Comparison of ENCODE assay signal across 24 mouse cellular contexts in genomic region chr17:67702941-67703340, GRCm38 (mm10). TPM values are rescaled to one million over a fixed set of nuclear protein-coding genes. Genes with fewer than 3 reads are reported as not detected.
DNase-seq lines count a peak whose midpoint lies in the region; ATAC-seq and TF ChIP-seq lines count a peak whose summit lies in the region.
"Had no signal": no experiment of that assay in that cellular context is flagged by ENCODE, and none has a peak within 500 bp of the region (broad histone marks: within the 10 kb centered on the region; RNA-seq: fewer than 3 reads in every experiment).

No protein-coding gene starts in this region.

- H3K9ac ChIP-seq in hindbrain, embryonic 12.5 days: no peak overlapping the region
- H3K9ac ChIP-seq in midbrain, embryonic 14.5 days (replicated peaks; ENCODE audit: low read length): no peak overlapping the region
- H3K9ac ChIP-seq in neural tube, embryonic 12.5 days: no peak overlapping the region
- H3K9ac ChIP-seq: embryonic facial prominence, embryonic 12.5 days; forebrain, embryonic 13.5 days; forebrain, embryonic 15.5 days; forebrain, postnatal 0 days had no signal

- no peak for TF ChIP-seq POLR2A in cerebellum, adult 2 months (IDR thresholded peaks at IDR 0.05; ENCODE audit: borderline replicate concordance, insufficient read depth, low read length)

- DNase-seq in cerebellum, adult 2 months: peak; percentile 13 to 37
- no peak for DNase-seq in cerebellum, adult 9-11 months
- no peak for DNase-seq in hindbrain, embryonic 10.5 days (ENCODE audit: low spot score)
- no peak for DNase-seq in midbrain, embryonic 10.5 days (ENCODE audit: low spot score)
- DNase-seq in midbrain, embryonic 14.5 days: no peak
- no peak for DNase-seq in neural tube, embryonic 10.5 days (ENCODE audit: extremely low spot score, low spot score)
- DNase-seq: adrenal gland, adult 8-10 months; adrenal gland, postnatal 14 days; adrenal gland, postnatal 36 days; B cell, adult 2 months; cerebellum, adult 18-20 months; cerebellum, adult 9-10 months; forebrain, postnatal 0 days had no signal

- no peak for TF ChIP-seq CTCF in cerebellum, adult 2 months (IDR thresholded peaks at IDR 0.05; ENCODE audit: borderline replicate concordance, insufficient read depth, low read depth, low read length)

- no peak for ATAC-seq in hindbrain, embryonic 12.5 days (ENCODE audit: low FRiP score)
- no peak for ATAC-seq in midbrain, embryonic 14.5 days (ENCODE audit: low FRiP score, low TSS enrichment)
- ATAC-seq in neural tube, embryonic 12.5 days (ENCODE audit: low FRiP score, low read depth): no peak
- ATAC-seq: activated CD4-positive, CD25-positive, alpha-beta regulatory T cell, adult 4 months; CD4-positive, CD25-positive, alpha-beta regulatory T cell, adult 4 months; forebrain, embryonic 13.5 days; forebrain, embryonic 15.5 days; forebrain, postnatal 0 days; Patski had no signal

- no peaks in the 10 kb centered on the region for H3K9me3 ChIP-seq in hindbrain, embryonic 10.5 days
- no peaks in the 10 kb centered on the region for H3K9me3 ChIP-seq in hindbrain, embryonic 12.5 days (replicated peaks)
- no peaks in the 10 kb centered on the region for H3K9me3 ChIP-seq in midbrain, embryonic 10.5 days (replicated peaks)
- no peaks in the 10 kb centered on the region for H3K9me3 ChIP-seq in midbrain, embryonic 14.5 days (ENCODE audit: control insufficient read depth, low read length)
- H3K9me3 ChIP-seq in neural tube, embryonic 12.5 days: no peaks in the 10 kb centered on the region
- H3K9me3 ChIP-seq: embryonic facial prominence, embryonic 10.5 days; embryonic facial prominence, embryonic 12.5 days; forebrain, embryonic 13.5 days; forebrain, embryonic 15.5 days had no signal

- H3K4me3 ChIP-seq in cerebellum, adult 2 months (replicated peaks; ENCODE audit: insufficient read depth, low read depth, low read length): no peak overlapping the region
- H3K4me3 ChIP-seq in hindbrain, embryonic 10.5 days: no peak overlapping the region
- H3K4me3 ChIP-seq in hindbrain, embryonic 12.5 days: no peak overlapping the region
- no peak overlapping the region for H3K4me3 ChIP-seq in midbrain, embryonic 10.5 days
- H3K4me3 ChIP-seq in midbrain, embryonic 14.5 days (replicated peaks; ENCODE audit: low read depth, low read length): no peak overlapping the region
- H3K4me3 ChIP-seq in neural tube, embryonic 12.5 days: no peak overlapping the region
- H3K4me3 ChIP-seq: embryonic facial prominence, embryonic 10.5 days; embryonic facial prominence, embryonic 12.5 days; forebrain, embryonic 13.5 days; forebrain, embryonic 15.5 days had no signal

- no peak overlapping the region for H3K4me2 ChIP-seq in hindbrain, embryonic 12.5 days (replicated peaks)
- no peak overlapping the region for H3K4me2 ChIP-seq in midbrain, embryonic 14.5 days (ENCODE audit: low read length)
- H3K4me2 ChIP-seq in neural tube, embryonic 12.5 days (replicated peaks): no peak overlapping the region
- H3K4me2 ChIP-seq: embryonic facial prominence, embryonic 12.5 days; forebrain, embryonic 13.5 days; forebrain, embryonic 15.5 days had no signal

- no peaks in the 10 kb centered on the region; the same call in 1 of the 2 replicates for H3K4me1 ChIP-seq in cerebellum, adult 2 months (ENCODE audit: control insufficient read depth, insufficient read depth, low read length)
- H3K4me1 ChIP-seq in hindbrain, embryonic 10.5 days (replicated peaks): peaks cover 71% of the 10 kb centered on the region
- H3K4me1 ChIP-seq in hindbrain, embryonic 12.5 days: peaks cover 56% of the 10 kb centered on the region
- H3K4me1 ChIP-seq in midbrain, embryonic 10.5 days: peaks cover 57% of the 10 kb centered on the region
- H3K4me1 ChIP-seq in midbrain, embryonic 14.5 days (ENCODE audit: control insufficient read depth, insufficient read depth, low read length): peaks cover 15% of the 10 kb centered on the region
- peaks cover 58% of the 10 kb centered on the region for H3K4me1 ChIP-seq in neural tube, embryonic 12.5 days

- WGBS in cerebellum, adult 2 months: 12% methylated on average over 3 of the region's 3 CpGs
- 54% methylated on average over 3 of the region's 3 CpGs for WGBS in hindbrain, embryonic 10.5 days
- 33% methylated on average over 3 of the region's 3 CpGs for WGBS in hindbrain, embryonic 12.5 days
- WGBS in midbrain, embryonic 10.5 days: 67% methylated on average over 3 of the region's 3 CpGs
- 61% methylated on average over 3 of the region's 3 CpGs for WGBS in midbrain, embryonic 14.5 days
- 15% methylated on average over 3 of the region's 3 CpGs for WGBS in neural tube, embryonic 12.5 days

- H3K27me3 ChIP-seq in cerebellum, adult 2 months (ENCODE audit: control insufficient read depth, insufficient read depth, low read length): no peaks in the 10 kb centered on the region; the same call in 1 of the 2 replicates
- H3K27me3 ChIP-seq in hindbrain, embryonic 10.5 days (ENCODE audit: insufficient read depth, poor library complexity, severe bottlenecking): no peaks in the 10 kb centered on the region
- no peaks in the 10 kb centered on the region for H3K27me3 ChIP-seq in hindbrain, embryonic 12.5 days
- H3K27me3 ChIP-seq in midbrain, embryonic 10.5 days (ENCODE audit: low read depth, poor library complexity, severe bottlenecking): no peaks in the 10 kb centered on the region
- H3K27me3 ChIP-seq in midbrain, embryonic 14.5 days (ENCODE audit: control insufficient read depth, insufficient read depth, low read length): no peaks in the 10 kb centered on the region
- H3K27me3 ChIP-seq in neural tube, embryonic 12.5 days (replicated peaks): no peaks in the 10 kb centered on the region
- H3K27me3 ChIP-seq: CH12.LX; embryonic facial prominence, embryonic 12.5 days; forebrain, embryonic 13.5 days; forebrain, embryonic 15.5 days had no signal

- H3K36me3 ChIP-seq in hindbrain, embryonic 10.5 days: peaks cover 13% of the 10 kb centered on the region
- H3K36me3 ChIP-seq in hindbrain, embryonic 12.5 days: no peaks in the 10 kb centered on the region
- peaks cover 22% of the 10 kb centered on the region for H3K36me3 ChIP-seq in midbrain, embryonic 10.5 days
- H3K36me3 ChIP-seq in midbrain, embryonic 14.5 days (ENCODE audit: control insufficient read depth, insufficient read depth, low read length): no peaks in the 10 kb centered on the region
- no peaks in the 10 kb centered on the region for H3K36me3 ChIP-seq in neural tube, embryonic 12.5 days
- H3K36me3 ChIP-seq: embryonic facial prominence, embryonic 12.5 days; forebrain, embryonic 15.5 days; G1E had no signal

- no peak overlapping the region for H3K27ac ChIP-seq in cerebellum, adult 2 months (ENCODE audit: insufficient read depth, low read length)
- peak overlapping the region; percentile 70 for H3K27ac ChIP-seq in hindbrain, embryonic 10.5 days
- no peak overlapping the region for H3K27ac ChIP-seq in hindbrain, embryonic 12.5 days
- peak overlapping the region; percentile 19; the same call in 1 of the 2 replicates for H3K27ac ChIP-seq in midbrain, embryonic 10.5 days (replicated peaks)
- H3K27ac ChIP-seq in midbrain, embryonic 14.5 days (replicated peaks; ENCODE audit: low read depth, low read length): no peak overlapping the region
- H3K27ac ChIP-seq in neural tube, embryonic 12.5 days: 0 out of 2 replicates have a peak overlapping the region, but pooled peaks have one; percentile 7
- H3K27ac ChIP-seq: embryonic facial prominence, embryonic 10.5 days; embryonic facial prominence, embryonic 12.5 days; forebrain, embryonic 13.5 days; forebrain, embryonic 15.5 days had no signal

RNA-seq across cellular contexts. Expression of gene Lama1, which starts 5.9 kb away (rescaled TPM):
- polyA plus RNA-seq in cerebellum, adult 2 months (2012; rRNA removed): 1.9 TPM in 2 replicates
- 19.1 and 25.8 TPM in 2 replicates for polyA plus RNA-seq in hindbrain, embryonic 10.5 days (2016; fragmentation: Nextera tagmentation; extraction: Ambion mirVana)
- polyA plus RNA-seq in hindbrain, embryonic 12.5 days (2016; fragmentation: Nextera tagmentation; extraction: Ambion mirVana): 14.7 and 19.2 TPM in 2 replicates
- polyA plus RNA-seq in midbrain, embryonic 10.5 days (2016; fragmentation: Nextera tagmentation; extraction: Ambion mirVana): 24.1 and 31.2 TPM in 2 replicates
- 3.2 and 10.1 TPM in 2 replicates for polyA plus RNA-seq in midbrain, embryonic 14.5 days (2014; fragmentation: Nextera tagmentation; extraction: Ambion mirVana)
- polyA plus RNA-seq in neural tube, embryonic 12.5 days (2016; fragmentation: Nextera tagmentation; extraction: Ambion mirVana): 21.8 and 24.8 TPM in 2 replicates
- polyA plus RNA-seq: activated CD4-positive, CD25-positive, alpha-beta regulatory T cell, adult 4 months; G1E had no signal

Comparison
In these comparisons a context has a peak if more than half of its experiments do, and no peak if none do; other contexts are left out.
1. DNase-seq: peak in cerebellum, adult 2 months (2 of 2); none in cerebellum, adult 9-11 months (single experiment), hindbrain, embryonic 10.5 days (single experiment), midbrain, embryonic 10.5 days (single experiment), midbrain, embryonic 14.5 days (single experiment) and neural tube, embryonic 10.5 days (single experiment).
2. H3K27ac ChIP-seq: peak in hindbrain, embryonic 10.5 days (single experiment), midbrain, embryonic 10.5 days (single experiment) and neural tube, embryonic 12.5 days (single experiment); none in cerebellum, adult 2 months (single experiment), hindbrain, embryonic 12.5 days (single experiment) and midbrain, embryonic 14.5 days (single experiment).